Mouse (Mus musculus) olfactory bulb, adult 2 months (tissue): Measurements from ENCODE around the gene Vapa.

Experiments
- CTCF ChIP-seq: fragments of 200-500 bp; IDR thresholded peaks from 2 replicates; pipeline ENCODE4 v1.5.1; 2012; ENCODE audit warnings: low read depth, mild to moderate bottlenecking, low read length, moderate library complexity; ENCODE audit not compliant: insufficient read depth
- POLR2A ChIP-seq: fragments of 200-500 bp; IDR thresholded peaks from 2 replicates; pipeline ENCODE4 v1.6.1; 2012; ENCODE audit warnings: mild to moderate bottlenecking, low read depth, low read length, moderate library complexity; ENCODE audit not compliant: insufficient read depth

DNA sequence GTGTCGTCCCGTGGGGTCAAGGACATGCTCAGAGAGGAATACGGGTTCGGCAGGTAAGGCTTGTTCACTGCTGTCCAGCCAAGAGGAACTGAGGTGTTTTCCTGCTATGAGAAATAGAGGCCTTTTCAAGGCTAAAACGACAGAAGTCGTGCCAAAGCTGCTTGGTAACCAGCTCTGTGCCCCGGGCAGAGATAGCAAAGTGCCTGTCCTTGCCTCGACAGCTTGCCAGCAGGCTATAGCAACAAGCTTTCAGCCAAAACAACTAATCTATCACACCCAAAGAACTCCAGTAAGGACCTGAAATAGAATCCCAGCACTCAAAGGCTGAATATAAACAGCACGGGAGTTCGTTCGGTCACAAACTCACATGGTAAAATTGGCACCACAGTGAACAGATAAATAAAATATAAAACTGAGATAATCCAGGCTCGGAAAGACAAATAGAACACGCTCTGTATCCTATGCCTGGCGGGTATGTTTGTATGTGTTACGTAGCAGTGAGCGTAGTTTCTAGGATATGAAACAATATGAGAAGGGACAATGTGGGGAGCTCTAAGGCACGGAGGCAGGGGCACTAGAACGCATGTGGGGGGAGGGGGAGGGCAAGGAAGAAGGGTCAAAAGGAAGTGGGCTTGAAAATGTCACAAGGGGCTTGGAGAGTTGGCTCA lies 64.5 kb downstream of the Vapa start:
- TF ChIP-seq POLR2A, result no peak
- TF ChIP-seq CTCF, result no peak
